Mouse (Mus musculus): Measurements from ENCODE around the gene Tspan18. TPM values are rescaled to one million over a fixed set of nuclear protein-coding genes. Genes with fewer than 3 reads are reported as not detected.
A peak's percentile ranks its signal among the peaks of the same experiment; 100 is the strongest.

Gene Tspan18
- polyA plus RNA-seq, 2 experiments: 2.2 to 2.3 TPM

DNA sequence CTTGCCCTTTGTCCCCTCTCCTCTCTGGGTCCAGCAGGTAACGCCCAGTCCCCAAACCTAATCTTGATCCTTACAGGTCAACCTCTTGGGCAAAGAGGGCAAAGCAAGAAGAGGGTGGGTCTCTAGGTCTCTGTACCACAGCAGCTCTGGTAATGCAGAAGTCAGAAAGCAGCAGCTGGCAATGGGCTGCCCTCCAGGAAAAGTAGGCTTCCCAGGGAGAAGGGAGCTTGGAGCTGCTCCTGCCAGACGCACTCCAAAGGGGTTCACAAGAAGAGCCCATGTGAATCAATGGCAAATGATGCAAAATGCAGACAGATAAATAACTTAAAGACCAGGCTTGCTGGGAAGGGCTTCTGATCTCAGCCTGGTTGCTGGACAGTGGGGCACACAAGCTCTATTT lies 30.6 kb upstream of the Tspan18 start:
- DNase-seq (ENCODE audit: low read depth in 3 of 3, low spot score in 3 of 3) (no peak), ATAC-seq (ENCODE audit: insufficient read depth) (no peak)
- no peak overlapping the region for H3K4me3 ChIP-seq (ENCODE audit: insufficient read depth in 1 of 2, low read depth in 2 of 2, low read length in 2 of 2)
- no peaks in the 10 kb centered on the region for H3K9me3 ChIP-seq (ENCODE audit: control insufficient read depth, low read length)
- H3K4me2 ChIP-seq (ENCODE audit: low read depth): no peak overlapping the region
- H3K27me3 ChIP-seq (ENCODE audit: control insufficient read depth, insufficient read depth, low read length): no peaks in the 10 kb centered on the region
- 62% methylated on average over 2 of the region's 2 CpGs for WGBS (ENCODE audit: insufficient replicate concordance)
- H3K4me1 ChIP-seq (replicated peaks; ENCODE audit: control insufficient read depth in 2 of 2, insufficient read depth in 2 of 2, low read length in 1 of 2): peaks cover 2 to 18% of the 10 kb centered on the region in 2 experiments; a peak in 3 of 4 replicates
- no peak overlapping the region for H3K27ac ChIP-seq
- TF ChIP-seq EP300 (IDR thresholded peaks at IDR 0.05; ENCODE audit: low read depth) (no peak), CTCF (IDR thresholded peaks at IDR 0.05; ENCODE audit: low read depth) (no peak)
- H3K9ac ChIP-seq (replicated peaks): no peak overlapping the region
- H3K36me3 ChIP-seq (replicated peaks; ENCODE audit: control insufficient read depth, insufficient read depth, low read depth): no peaks in the 10 kb centered on the region

- H3K9ac ChIP-seq (replicated peaks): no peak overlapping the region
- H3K36me3 ChIP-seq (replicated peaks; ENCODE audit: control insufficient read depth, insufficient read depth, low read depth): no peaks in the 10 kb centered on the region
- H3K4me1 ChIP-seq (replicated peaks; ENCODE audit: control insufficient read depth in 2 of 2, insufficient read depth in 2 of 2, low read length in 1 of 2): peaks cover 11 to 44% of the 10 kb centered on the region in 2 experiments
- H3K9me3 ChIP-seq (ENCODE audit: control insufficient read depth, low read length): no peaks in the 10 kb centered on the region
- no peak overlapping the region for H3K27ac ChIP-seq
- no peak for TF ChIP-seq CTCF (IDR thresholded peaks at IDR 0.05; ENCODE audit: low read depth)
- no peak for TF ChIP-seq EP300 (IDR thresholded peaks at IDR 0.05; ENCODE audit: low read depth)
- WGBS (ENCODE audit: insufficient replicate concordance): 21% methylated on average over 5 of the region's 5 CpGs
- H3K27me3 ChIP-seq (ENCODE audit: control insufficient read depth, insufficient read depth, low read length): no peaks in the 10 kb centered on the region
- H3K4me3 ChIP-seq (ENCODE audit: insufficient read depth in 1 of 2, low read depth in 2 of 2, low read length in 2 of 2): no peak overlapping the region
- DNase-seq (ENCODE audit: low read depth in 3 of 3, low spot score in 3 of 3) (no peak), ATAC-seq (ENCODE audit: insufficient read depth) (0 out of 2 replicates have a peak, but pooled peaks have one; percentile 24)
- H3K4me2 ChIP-seq (ENCODE audit: low read depth): no peak overlapping the region
Measured at GRCm38 (mm10) chr2:93361454-93361853, 27.1 kb upstream of the Tspan18 start.

DNA sequence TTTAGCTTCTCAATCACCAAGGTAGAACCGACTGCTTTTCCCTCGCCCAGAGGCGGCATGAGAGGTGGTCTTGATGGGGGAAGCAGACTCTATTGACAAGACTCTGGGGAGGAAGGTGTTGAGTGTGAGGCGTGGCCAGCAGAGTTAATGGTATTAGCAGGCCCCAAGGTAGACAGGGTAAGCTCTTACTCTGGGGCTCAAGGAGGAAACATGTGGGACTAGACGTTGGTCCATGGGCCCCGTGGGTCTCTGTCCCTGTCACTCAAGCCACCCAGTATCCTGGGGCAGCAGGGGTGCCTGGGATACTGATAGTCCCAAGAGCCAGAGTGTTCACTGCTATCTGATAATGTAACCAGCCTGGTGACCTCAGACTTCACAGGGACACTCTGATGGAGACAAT lies 26.0 kb upstream of the Tspan18 start:
- DNase-seq (ENCODE audit: low read depth in 3 of 3, low spot score in 3 of 3) (no peak), ATAC-seq (ENCODE audit: insufficient read depth) (no peak)
- peaks cover 11 to 46% of the 10 kb centered on the region in 2 experiments for H3K4me1 ChIP-seq (replicated peaks; ENCODE audit: control insufficient read depth in 2 of 2, insufficient read depth in 2 of 2, low read length in 1 of 2)
- no peaks in the 10 kb centered on the region for H3K9me3 ChIP-seq (ENCODE audit: control insufficient read depth, low read length)
- 45% methylated on average over 6 of the region's 6 CpGs for WGBS (ENCODE audit: insufficient replicate concordance)
- TF ChIP-seq EP300 (IDR thresholded peaks at IDR 0.05; ENCODE audit: low read depth): no peak
- TF ChIP-seq CTCF (IDR thresholded peaks at IDR 0.05; ENCODE audit: low read depth): no peak
- H3K27ac ChIP-seq: no peak overlapping the region
- H3K4me2 ChIP-seq (ENCODE audit: low read depth): no peak overlapping the region
- H3K4me3 ChIP-seq (ENCODE audit: insufficient read depth in 1 of 2, low read depth in 2 of 2, low read length in 2 of 2): no peak overlapping the region
- no peaks in the 10 kb centered on the region for H3K27me3 ChIP-seq (ENCODE audit: control insufficient read depth, insufficient read depth, low read length)
- H3K9ac ChIP-seq (replicated peaks): no peak overlapping the region
- no peaks in the 10 kb centered on the region for H3K36me3 ChIP-seq (replicated peaks; ENCODE audit: control insufficient read depth, insufficient read depth, low read depth)

DNA sequence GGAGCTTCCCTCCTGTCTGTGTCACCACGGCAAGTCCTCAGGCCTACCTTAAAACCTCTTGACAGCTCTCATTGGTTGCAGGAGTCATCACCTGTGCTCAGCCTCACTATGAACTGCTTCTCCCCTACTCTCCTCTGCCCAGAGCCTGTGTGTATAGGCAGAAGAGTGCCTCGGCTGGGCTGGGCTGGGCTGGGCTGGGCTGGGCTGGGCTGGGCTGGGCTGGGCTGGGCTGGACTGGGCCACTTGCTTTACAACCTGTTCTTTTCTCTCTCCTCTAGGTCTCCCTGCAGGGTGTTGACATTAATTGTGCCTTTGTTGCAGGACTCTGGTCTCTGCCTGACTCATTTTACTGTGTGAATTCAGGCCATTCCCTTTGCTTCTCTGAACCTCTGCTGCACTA lies 23.1 kb upstream of the Tspan18 start:
- Histone ChIP-seq H3K27ac (no peak overlapping the region), H3K9me3 (ENCODE audit: control insufficient read depth, low read length) (no peaks in the 10 kb centered on the region), H3K27me3 (ENCODE audit: control insufficient read depth, insufficient read depth, low read length) (no peaks in the 10 kb centered on the region), H3K9ac (replicated peaks) (peak overlapping the region; percentile 35), H3K4me3 (ENCODE audit: insufficient read depth in 1 of 2, low read depth in 2 of 2, low read length in 2 of 2) (peak overlapping the region in 1 of 2 experiments; percentile 35; a peak in 1 of 4 replicates), H3K36me3 (replicated peaks; ENCODE audit: control insufficient read depth, insufficient read depth, low read depth) (no peaks in the 10 kb centered on the region), H3K4me2 (ENCODE audit: low read depth) (peak overlapping the region; percentile 53), H3K4me1 (replicated peaks; ENCODE audit: control insufficient read depth in 2 of 2, insufficient read depth in 2 of 2, low read length in 1 of 2) (peaks cover 34 to 74% of the 10 kb centered on the region in 2 experiments)
- 32% methylated on average over 2 of the region's 2 CpGs for WGBS (ENCODE audit: insufficient replicate concordance)
- no peak for DNase-seq (ENCODE audit: low read depth in 3 of 3, low spot score in 3 of 3)
- ATAC-seq (ENCODE audit: insufficient read depth): peak; percentile 36
- no peak for TF ChIP-seq CTCF (IDR thresholded peaks at IDR 0.05; ENCODE audit: low read depth)
- no peak for TF ChIP-seq EP300 (IDR thresholded peaks at IDR 0.05; ENCODE audit: low read depth)

GRCm38 (mm10) chr2:93355845-93356244 lies 21.5 kb upstream of the Tspan18 start:
- H3K9me3 ChIP-seq (ENCODE audit: control insufficient read depth, low read length): no peaks in the 10 kb centered on the region
- no peak for DNase-seq (ENCODE audit: low read depth in 3 of 3, low spot score in 3 of 3)
- H3K4me3 ChIP-seq (ENCODE audit: insufficient read depth in 1 of 2, low read depth in 2 of 2, low read length in 2 of 2): no peak overlapping the region
- H3K4me2 ChIP-seq (ENCODE audit: low read depth): no peak overlapping the region
- no peak overlapping the region for H3K27ac ChIP-seq
- no peaks in the 10 kb centered on the region for H3K27me3 ChIP-seq (ENCODE audit: control insufficient read depth, insufficient read depth, low read length)
- TF ChIP-seq CTCF (IDR thresholded peaks at IDR 0.05; ENCODE audit: low read depth) (no peak), EP300 (IDR thresholded peaks at IDR 0.05; ENCODE audit: low read depth) (no peak)
- no peaks in the 10 kb centered on the region for H3K36me3 ChIP-seq (replicated peaks; ENCODE audit: control insufficient read depth, insufficient read depth, low read depth)
- ATAC-seq (ENCODE audit: insufficient read depth): no peak
- 80% methylated on average over 7 of the region's 7 CpGs for WGBS (ENCODE audit: insufficient replicate concordance)
- no peak overlapping the region for H3K9ac ChIP-seq (replicated peaks)
- H3K4me1 ChIP-seq (replicated peaks; ENCODE audit: control insufficient read depth in 2 of 2, insufficient read depth in 2 of 2, low read length in 1 of 2): peaks cover 34 to 71% of the 10 kb centered on the region in 2 experiments

All from liver, embryonic 14.5 days (tissue).